Mouse (Mus musculus): ENCODE data around the gene Tomm5.

Gene Tomm5
- long read RNA-seq, experiment 1, transcript Tomm5-204 (2 exons, 639 nt) = major isoform, 58 of 63 reads
- long read RNA-seq, experiment 1, partial matches to known transcripts = 0 of 63 reads
- long read RNA-seq, experiment 1, other reads (novel, unspliced or antisense) = 1 of 63 reads
- long read RNA-seq, experiment 2, transcript Tomm5-204 (2 exons, 639 nt) = major isoform, 55 of 60 reads
- long read RNA-seq, experiment 2, partial matches to known transcripts = 0 of 60 reads
- long read RNA-seq, experiment 2, other reads (novel, unspliced or antisense) = 1 of 60 reads

GRCm38 (mm10) chr4:45107601-45108277 is at the start of gene Tomm5:
Gene Tomm5 (minus strand): TSS chr4:45108114.
- intact Hi-C loops (cut with DNase I) = loop anchor here (10.0 kb wide), 1 partner anchor 93 kb away; the partner anchor contains the start of genes Polr1e and Zbtb5

GRCm38 (mm10) chr4:45156433-45156832 is 48.5 kb upstream of the Tomm5 start:
- intact Hi-C loops (cut with DNase I) = no loop called here

GRCm38 (mm10) chr4:45143005-45143404 is 35.1 kb upstream of the Tomm5 start:
- intact Hi-C loops (cut with DNase I) = no loop called here

- intact Hi-C loops (cut with DNase I) = no loop called here
These were observed 34.5 kb upstream of the Tomm5 start for GRCm38 (mm10) chr4:45142411-45142810.

GRCm38 (mm10) chr4:45141835-45142234 is 33.9 kb upstream of the Tomm5 start:
- intact Hi-C loops (cut with DNase I) = no loop called here

- intact Hi-C loops (cut with DNase I) = no loop called here
These were observed 29.7 kb upstream of the Tomm5 start for GRCm38 (mm10) chr4:45137636-45138035.

GRCm38 (mm10) chr4:45134471-45134870 is 26.6 kb upstream of the Tomm5 start:
- intact Hi-C loops (cut with DNase I) = no loop called here

- intact Hi-C loops (cut with DNase I) = no loop called here
These were observed 23.1 kb upstream of the Tomm5 start for GRCm38 (mm10) chr4:45131021-45131420.

GRCm38 (mm10) chr4:45121311-45121710 is 13.4 kb upstream of the Tomm5 start:
- intact Hi-C loops (cut with DNase I) = no loop called here

GRCm38 (mm10) chr4:45108456-45109110 is 669 bp upstream of the Tomm5 start:
- intact Hi-C loops (cut with DNase I) = loop anchor here (10.0 kb wide), 1 partner anchor 94 kb away; the partner anchor contains the start of genes Polr1e and Zbtb5

- intact Hi-C loops (cut with DNase I) = loop anchor here (10.0 kb wide), 1 partner anchor 92 kb away; the partner anchor contains the start of genes Polr1e and Zbtb5
These were observed 848 bp downstream of the Tomm5 start for GRCm38 (mm10) chr4:45107066-45107465.

GRCm38 (mm10) chr4:45106409-45106808 is 1.5 kb downstream of the Tomm5 start:
- intact Hi-C loops (cut with DNase I) = loop anchor here (10.0 kb wide), 1 partner anchor 92 kb away; the partner anchor contains the start of genes Polr1e and Zbtb5

- intact Hi-C loops (cut with DNase I) = no loop called here
These were observed 10.6 kb downstream of the Tomm5 start for GRCm38 (mm10) chr4:45097198-45097872.

GRCm38 (mm10) chr4:45084895-45085290 is 23.0 kb downstream of the Tomm5 start:
- intact Hi-C loops (cut with DNase I) = loop anchor here (5.0 kb wide), 1 partner anchor 43 kb away; no protein-coding TSS in a partner anchor

GRCm38 (mm10) chr4:45084021-45084894 is 23.7 kb downstream of the Tomm5 start, which contains the start of gene Fbxo10:
Gene Fbxo10 (minus strand): TSS chr4:45084604.
- intact Hi-C loops (cut with DNase I) = loop anchor here (5.0 kb wide), 1 partner anchor 42 kb away; no protein-coding TSS in a partner anchor

- intact Hi-C loops (cut with DNase I) = loop anchor here (5.0 kb wide), 1 partner anchor 41 kb away; no protein-coding TSS in a partner anchor
These were observed 24.4 kb downstream of the Tomm5 start for GRCm38 (mm10) chr4:45083487-45083886.

- intact Hi-C loops (cut with DNase I) = loop anchor here (5.0 kb wide), 1 partner anchor 41 kb away; no protein-coding TSS in a partner anchor
These were observed 25.0 kb downstream of the Tomm5 start for GRCm38 (mm10) chr4:45082951-45083350.

GRCm38 (mm10) chr4:45081041-45081440 is 26.9 kb downstream of the Tomm5 start:
- intact Hi-C loops (cut with DNase I) = loop anchor here (5.0 kb wide), 1 partner anchor 39 kb away; no protein-coding TSS in a partner anchor

GRCm38 (mm10) chr4:45073544-45073943 is 34.4 kb downstream of the Tomm5 start:
- intact Hi-C loops (cut with DNase I) = no loop called here
